Mouse (Mus musculus) G1E (cell line): ENCODE measurements at regions not wholly inside any gene's neighbourhood (a gene's known extent, or its start where the extent isn't known, plus 50 kb on each side); places are given as distances from the start of the nearest gene placed in this dataset.

Source experiments
- CTCF ChIP-seq: IDR thresholded peaks from 2 replicates; pipeline ENCODE4 v1.5.1; 2012; ENCODE audit warnings: low read depth, low read length, inconsistent platforms, mixed read lengths
- GATA1 ChIP-seq: IDR thresholded peaks from 2 replicates; pipeline ENCODE4 v1.6.1; 2012; ENCODE audit warnings: borderline replicate concordance, low read length, inconsistent platforms, mixed read lengths

DNA sequence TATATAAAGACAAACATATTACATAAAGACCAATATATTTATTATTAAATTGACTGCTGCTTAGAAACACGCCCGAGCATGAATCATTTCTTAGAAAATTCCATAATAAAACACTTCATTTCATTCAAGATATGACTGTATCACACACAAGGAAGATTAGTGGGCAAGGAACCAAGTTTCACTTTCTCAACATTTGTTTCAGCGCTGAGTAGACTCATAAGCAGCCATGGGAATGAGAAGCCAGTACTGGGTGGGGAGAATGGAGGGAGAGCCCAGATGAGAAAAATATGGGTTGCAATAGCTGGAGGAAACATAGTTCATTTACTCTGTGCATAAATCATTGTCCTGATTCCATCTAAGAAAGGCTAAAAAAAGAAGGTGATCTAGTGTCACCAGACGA, 84.0 kb downstream of the Kctd12 start:
- TF ChIP-seq CTCF (no peak), GATA1 (no peak)
